Mouse (Mus musculus): ENCODE measurements around the gene Ubr2.

The Ubr2 gene

DNA sequence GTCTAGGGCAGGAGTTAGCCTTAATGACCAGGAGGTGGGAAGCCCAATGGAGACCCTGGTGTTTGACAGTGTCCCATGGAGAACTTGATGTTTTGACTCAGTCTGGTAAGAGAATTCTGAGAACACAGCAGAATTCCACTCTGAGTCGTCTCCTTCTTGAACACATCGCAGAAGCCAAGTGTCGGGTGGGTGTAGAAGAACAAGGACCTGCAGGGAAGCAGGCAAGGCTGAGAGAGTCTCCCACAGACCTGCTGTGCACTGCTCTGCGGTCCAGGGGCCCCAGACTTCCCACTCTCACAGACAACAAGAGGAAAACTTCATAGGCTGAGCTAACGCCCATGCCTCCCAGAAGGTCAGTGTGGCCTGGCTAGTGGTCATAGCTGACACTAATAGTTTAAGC is 82.6 kb downstream of the Ubr2 start:
- no peak for DNase-seq (ENCODE audit: low spot score)

DNA sequence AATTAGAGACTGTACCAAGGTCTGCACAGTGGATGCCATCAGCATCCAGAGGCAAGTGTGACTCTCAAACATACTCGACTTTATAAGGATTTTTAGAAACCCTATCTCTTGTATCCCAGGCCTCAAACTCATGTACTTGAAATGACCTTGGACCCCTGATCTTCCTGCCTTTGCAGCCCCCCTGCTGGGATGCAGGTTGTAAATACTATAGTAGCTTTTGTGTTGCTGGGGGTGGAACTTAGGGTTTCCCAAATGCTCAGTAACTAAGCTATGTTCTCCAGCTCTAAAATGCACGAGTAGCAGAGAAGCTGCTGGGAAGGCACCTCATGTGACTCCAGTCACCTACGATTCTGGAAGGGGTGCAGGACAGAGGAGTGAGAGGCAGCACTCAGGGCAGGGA is 83.4 kb downstream of the Ubr2 start:
- DNase-seq (ENCODE audit: low spot score): no peak

DNA sequence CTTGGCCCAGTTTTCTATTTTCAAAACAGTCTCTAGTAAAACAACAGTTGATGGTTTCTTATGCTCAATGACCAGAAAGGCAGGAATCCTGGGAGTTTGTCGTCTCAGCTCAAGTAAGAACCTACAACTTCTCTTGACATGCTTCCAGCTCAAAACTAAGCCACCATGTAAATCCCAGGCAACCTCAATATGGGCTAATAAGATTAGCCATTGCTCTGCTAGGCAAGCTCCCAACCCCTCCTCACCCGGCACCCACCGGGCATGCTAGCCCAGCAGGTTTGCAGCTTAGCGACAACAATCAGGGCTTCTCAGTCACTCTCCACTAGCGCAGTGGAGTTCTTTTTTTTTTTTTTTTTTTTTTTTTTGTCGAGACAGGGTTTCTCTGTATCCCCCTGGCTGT is 84.2 kb downstream of the Ubr2 start:
- no peak for DNase-seq (ENCODE audit: low spot score)

DNA sequence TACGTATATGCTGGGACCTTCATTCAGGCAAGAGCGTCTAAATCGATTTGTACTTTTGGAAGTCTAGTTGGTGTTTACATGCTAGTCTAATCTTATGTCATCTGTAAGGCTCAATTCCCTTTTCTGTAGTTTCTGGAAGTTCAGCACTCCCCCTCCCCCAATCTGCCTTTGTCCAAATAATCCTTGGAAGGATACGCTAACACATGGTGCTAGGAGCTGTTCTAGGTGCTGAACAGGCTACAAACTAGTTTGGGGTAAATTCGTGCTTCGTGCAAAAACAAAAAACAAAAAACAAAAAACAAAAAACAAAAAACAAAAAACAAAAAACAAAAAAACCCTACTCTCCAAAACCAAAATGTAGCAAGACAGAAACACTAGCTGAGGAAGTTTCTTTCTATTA is 89.5 kb downstream of the Ubr2 start:
- no peak for DNase-seq (ENCODE audit: low spot score)

DNA sequence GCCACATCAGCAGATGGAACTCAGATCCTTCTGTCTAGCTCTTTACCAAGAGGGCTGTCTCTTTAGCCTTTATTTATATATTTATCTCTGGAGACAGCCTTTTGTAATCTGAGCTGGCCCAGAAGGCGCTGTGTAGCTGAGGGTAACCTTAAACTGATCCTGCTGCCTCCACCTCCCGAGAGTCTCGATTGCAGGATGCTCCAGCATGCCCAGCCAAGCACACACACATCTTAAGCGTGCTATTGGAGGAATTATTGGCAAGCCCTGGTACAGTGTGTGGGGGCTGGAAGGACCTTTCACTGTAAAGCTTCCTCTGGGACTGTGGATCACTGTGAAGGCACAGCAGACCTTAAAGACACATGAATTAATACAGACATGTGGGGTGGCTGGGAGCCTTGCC is 91.4 kb downstream of the Ubr2 start:
- DNase-seq (ENCODE audit: low spot score): no peak

DNA sequence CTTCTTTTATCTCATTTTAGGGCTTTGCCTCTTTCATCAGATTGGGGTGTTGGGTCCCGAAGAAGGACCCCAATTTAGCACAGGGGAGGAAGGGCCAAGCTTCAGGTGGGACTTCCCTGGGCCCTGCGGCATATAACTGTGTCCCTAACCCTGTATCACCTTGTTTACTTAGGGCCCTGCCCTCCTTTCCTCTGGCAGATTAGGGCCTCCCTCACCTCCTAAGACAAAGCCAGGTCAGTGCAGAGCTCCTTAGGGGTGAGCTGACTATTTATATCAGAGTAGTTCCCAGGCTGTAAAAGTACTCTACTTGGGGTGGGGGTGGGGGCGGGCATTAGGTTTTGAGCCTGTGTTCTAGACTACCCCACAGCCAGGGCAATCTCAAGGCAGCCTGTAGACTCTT is 95.2 kb downstream of the Ubr2 start:
- DNase-seq (ENCODE audit: low spot score): no peak

DNA sequence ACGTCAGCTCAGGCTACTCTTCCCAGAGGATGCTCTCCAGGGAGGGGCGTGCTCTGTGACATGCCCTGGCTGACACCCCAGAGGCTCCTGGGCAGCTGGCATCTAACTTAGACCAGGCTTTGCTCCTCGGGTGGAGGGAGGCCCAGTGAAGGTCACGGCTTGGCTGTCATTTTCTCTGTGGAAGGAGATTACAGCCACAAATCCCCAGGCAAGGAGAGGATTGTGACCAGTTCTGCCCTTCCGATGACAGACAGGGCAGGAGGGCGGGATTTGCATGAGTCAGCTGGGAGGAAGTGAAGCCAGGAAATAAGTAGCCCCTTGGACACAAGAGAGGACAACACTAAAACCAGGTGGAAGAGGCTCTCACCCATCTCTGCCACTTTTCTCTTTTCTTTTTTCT is 98.0 kb downstream of the Ubr2 start:
- peak; percentile 27 for DNase-seq (ENCODE audit: low spot score)

DNA sequence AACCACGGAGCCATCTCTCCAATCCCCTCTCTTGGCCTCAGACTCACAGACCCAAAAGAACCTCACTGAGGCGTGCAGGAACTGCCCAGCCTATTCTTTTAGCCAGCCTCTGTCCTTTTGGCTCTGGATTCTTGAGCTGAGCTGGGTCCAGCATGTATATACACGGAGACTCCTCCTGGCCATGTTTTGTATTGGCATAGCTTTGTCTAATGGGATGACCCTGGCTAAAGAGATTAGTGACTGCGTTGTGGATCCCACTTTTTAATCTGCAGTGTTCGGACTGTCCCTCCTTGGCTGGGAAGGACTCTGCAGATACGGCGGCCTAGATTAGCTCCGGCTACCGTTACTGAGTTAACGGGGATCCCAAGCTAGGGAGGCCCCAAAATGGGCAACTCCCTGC is 100.2 kb downstream of the Ubr2 start, which contains the start of gene Prph2:
Prph2 (plus strand) TSS at position 274 of the 400 bp plus-strand sequence.
- no peak for DNase-seq (ENCODE audit: low spot score)

DNA sequence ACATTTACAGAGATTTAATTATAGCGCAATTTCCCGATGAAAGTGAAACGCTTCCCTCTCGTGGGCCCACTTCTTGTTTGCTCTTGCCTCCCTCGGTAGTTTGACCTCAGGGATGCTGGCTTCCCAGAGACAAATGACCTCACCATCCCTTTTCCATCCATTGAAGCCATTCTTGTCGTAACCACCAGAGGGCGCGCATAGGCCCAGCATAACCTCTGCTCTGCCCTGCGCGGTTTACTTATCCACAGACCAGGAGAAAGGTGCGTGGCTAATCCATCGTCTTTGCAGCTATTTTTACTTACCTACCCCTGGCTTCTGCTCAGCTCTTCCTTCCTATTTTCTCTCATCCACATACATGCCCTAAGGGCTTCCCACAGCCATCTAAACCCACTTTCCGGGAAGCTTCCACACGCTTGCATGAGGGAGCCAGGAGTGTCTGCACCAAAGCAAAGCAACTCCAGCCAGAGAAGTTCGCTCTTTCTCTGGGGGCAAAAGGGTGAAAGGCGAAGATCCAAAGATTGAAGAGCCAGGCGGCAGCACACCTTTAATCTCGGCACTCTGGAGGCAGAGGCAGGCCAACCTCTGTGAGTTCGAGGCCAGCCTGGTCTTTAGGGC is 106.4 kb downstream of the Ubr2 start:
- peak; percentile 90 for DNase-seq (ENCODE audit: low spot score)

DNA sequence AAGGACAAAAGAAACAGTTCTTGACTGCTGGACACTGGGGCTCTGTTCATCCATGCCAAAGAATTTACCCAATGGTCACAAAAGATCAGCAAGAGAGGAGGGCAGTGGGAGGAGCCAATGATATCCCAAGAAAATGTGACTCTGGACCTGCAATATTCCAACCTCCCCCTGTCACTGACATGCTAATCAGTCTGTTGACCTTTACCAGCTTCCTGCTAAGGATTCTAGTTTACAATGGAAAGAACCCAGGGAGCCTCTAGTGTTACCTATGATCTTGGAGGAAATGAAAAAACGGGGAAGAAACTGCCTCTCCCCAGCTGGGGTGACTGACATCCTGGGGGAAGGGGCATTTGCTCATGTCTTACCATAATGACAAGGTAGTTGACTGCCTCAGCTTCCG is 109.4 kb downstream of the Ubr2 start:
- no peak for DNase-seq (ENCODE audit: low spot score)

DNA sequence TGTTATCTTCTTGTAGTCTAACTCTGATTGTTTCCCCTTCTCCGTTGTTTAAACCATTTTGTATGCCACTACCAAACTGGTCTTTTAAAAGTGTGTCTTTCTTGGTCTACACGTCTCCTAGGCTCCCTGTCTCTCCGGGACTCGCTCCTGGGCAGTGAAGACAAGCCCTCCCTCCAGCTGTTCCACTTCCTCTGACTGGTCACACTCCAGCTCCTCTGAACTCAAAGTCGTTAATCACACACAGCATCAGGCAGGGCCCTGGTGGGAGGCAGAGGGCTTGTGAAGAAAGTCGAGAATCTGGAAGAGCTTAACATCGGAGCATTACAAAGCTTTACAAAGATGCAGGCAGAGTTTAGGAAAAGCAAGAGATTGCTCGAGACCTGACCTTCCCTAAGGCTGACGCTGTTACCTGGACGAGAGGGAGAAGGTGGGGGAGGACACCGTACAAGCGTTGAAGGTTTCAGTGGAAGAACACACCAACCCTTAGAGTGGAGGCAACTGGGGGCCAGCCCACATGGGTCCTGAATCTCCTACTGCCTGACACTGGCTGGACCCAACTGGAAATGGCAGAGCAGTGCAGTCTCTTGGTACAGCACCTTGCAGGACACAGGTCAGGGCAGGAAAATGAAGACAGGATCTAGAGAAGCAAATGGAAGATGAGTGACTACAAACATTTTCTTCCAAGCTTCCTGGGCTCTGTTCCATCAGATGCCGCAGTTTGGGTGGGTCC is 113.0 kb downstream of the Ubr2 start:
- no peak for DNase-seq (ENCODE audit: low spot score)

DNA sequence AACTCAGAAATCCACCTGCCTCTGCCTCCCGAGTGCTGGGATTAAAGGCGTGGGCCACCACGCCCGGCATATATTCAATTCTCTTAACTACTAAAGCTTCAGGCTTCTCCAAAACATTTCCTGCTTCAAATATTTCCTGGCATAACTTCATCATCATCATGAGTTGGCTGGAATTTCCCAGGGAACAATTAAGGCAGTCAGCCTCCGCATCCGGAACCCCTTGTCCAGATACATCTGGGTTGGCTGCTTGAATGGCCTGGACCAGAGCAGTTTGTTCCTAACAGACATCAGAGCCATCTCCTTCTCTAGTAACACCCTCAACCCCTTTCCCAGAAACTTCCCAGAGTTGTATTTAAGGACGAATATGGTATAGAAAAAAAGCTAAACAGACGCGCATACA is 114.9 kb downstream of the Ubr2 start:
- DNase-seq (ENCODE audit: low spot score): no peak

DNA sequence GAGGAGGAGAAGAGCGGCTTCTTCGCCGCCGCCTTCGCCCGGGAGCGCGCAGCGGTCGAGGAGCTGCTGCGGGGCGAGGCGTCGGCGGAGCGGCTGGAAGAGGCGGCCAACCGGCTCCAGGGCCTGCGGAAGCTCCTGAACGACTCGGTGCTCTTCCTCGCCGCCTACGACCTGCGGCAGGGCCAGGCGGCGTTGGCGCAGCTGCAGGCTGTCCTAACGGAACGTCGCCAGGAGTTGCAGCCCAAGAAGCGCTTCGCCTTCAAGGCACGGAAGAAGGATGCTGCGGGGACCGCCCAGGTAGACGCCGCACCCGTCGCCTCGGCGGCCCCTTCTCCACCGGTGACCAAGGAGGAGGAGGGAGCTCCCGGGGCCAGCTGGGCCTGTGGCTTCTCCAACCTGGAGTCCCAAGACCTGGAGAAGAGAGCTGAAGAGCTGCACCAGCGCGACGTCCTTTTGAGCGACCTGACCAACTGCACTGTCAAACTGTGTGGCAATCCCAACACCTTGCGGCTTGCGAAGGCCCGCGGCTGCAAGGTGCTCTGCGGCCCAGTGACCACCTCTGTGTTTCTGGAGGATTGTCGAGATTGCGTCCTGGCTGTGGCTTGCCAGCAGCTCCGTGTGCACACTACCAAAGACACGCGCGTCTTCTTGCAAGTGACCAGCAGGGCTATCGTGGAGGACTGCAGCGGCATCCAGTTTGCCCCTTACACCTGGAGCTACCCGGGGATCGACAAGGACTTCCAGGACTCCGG is 119.3 kb downstream of the Ubr2 start:
- DNase-seq (ENCODE audit: low spot score): peak; percentile 51

DNA sequence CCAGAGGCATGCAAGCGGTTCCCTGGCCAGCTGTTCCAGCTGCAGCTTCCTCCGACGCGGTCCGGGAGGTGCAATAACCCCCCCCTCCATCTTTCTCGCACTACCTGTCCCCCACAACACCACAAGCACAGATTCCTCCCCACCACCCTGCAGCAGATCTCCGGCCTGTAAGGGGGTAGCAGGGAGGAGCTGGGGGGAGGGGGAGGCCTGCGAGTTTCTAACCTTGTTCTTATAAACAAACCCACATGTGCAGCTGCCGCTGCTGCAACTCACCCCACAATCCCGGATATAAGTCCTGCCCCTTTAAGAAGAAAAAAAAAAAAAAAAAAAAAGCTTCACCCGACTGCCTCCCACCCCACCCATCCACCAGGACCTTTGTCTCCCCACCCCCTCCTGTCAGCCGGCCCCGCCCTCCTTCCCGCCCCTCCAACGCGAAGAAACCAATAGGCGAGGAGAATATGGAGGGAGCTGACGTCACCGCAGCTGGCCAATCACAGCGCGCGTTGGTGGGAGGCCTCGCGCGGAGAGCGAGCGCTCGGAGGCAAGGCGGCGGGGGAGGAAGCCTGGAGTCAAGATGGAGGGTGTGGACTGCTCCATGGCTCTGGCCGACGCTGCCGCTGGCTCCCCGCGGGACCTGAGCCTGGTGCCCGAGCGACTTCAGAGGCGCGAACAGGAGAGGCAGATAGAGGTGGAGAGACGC is 120.1 kb downstream of the Ubr2 start, which contains the start of gene Tbcc:
Tbcc (plus strand) TSS at position 569 of the 700 bp plus-strand sequence.
- DNase-seq (ENCODE audit: low spot score): peak; percentile 99

DNA sequence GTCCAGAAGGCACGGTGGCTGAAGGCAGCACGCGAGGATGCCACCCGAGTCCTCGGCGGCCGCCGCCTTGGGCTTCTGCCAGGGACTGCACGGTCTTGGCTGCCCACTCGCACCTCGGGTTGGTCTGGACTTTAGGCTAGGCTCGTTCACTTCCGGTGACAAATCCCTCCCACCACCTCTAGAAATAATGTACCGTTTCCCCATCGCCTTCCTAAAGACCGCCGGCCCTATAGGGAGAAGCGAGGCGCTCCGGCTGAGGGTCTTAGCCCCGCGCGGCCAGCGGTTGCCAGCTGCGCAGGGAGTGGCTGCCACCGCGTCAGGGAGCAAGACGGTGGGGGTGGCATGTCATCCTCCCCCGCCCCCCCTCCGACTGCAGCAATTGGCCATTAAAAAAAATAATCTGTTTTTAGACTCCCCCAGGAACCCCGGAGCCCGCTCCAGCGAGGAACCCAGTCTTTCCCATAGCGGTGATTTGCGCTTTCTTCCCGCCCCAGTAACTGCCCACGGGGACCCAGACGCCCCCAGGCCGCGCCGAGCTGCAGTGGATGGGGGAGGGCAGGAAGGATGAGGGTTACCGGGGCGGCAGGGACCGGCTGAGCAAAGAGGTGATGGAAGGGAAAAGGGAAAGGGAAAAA is 120.8 kb downstream of the Ubr2 start:
- DNase-seq (ENCODE audit: low spot score): peak; percentile 85

DNA sequence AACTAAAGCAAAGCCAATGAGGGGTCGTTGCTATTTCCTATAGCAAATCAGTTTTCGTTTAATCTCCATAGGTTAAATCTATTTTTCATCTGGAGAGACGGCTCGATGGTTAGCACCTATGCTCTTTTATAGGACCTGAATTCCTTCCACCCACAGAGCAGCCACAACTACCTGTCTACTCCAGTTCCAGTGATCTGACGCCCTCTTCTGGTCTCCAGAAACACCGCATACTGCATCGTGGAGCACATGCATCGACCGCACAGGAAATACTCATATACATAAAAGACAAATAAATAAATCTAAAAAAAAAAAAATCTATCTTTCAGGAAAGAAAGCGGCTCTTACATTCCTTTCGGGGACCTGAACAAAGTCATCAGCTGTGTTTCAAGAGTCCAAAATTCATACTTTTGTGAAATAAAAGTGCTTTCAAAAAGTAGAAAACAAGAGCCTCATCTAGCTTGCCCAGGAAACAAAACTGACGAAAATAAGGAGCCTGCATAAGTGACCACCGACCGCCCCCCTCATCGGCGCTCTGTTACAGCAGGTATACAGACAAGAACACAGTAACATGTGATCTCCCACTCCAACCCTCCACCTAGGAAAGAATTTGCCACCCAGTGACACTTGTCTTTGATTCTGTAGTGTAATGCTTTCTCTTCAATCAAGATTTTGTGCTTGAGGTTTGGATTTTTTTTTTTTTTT is 121.7 kb downstream of the Ubr2 start:
- DNase-seq (ENCODE audit: low spot score): peak; percentile 36

DNA sequence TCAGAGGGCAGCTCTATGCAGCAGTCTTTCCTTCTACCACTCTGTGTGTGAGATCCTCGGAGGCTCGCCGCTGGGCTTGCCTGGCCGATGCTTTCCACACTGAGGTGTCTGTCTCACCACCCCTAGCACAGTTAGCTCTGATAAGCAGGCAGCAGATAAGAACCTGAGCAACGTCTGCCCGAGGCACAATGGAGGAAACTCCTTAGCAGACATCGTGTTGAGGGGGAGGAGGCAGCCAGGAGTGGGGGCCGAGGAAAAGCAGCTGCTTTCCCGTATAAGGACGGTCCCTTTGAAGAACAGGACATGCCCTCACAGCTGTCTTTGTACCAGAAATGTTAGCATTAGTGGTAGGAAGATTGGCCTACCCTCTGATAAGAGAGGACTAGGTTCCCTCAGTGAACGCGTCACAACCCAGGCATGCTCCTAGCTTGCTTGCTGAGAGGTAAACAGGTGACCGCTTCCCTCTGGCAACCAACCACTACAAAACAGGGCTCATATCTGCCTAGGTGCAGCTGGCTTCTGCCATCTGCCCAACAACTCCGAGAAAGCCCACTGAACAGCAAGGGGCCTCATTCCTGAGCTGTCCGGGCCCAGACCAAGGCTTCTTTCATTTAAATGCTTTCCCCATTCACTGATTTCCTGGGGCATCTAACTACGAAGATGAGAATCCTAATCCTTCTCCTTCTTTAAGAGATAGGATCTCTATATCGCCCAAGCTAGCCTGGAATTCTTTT is 124.3 kb downstream of the Ubr2 start:
- no peak for DNase-seq (ENCODE audit: low spot score)

DNA sequence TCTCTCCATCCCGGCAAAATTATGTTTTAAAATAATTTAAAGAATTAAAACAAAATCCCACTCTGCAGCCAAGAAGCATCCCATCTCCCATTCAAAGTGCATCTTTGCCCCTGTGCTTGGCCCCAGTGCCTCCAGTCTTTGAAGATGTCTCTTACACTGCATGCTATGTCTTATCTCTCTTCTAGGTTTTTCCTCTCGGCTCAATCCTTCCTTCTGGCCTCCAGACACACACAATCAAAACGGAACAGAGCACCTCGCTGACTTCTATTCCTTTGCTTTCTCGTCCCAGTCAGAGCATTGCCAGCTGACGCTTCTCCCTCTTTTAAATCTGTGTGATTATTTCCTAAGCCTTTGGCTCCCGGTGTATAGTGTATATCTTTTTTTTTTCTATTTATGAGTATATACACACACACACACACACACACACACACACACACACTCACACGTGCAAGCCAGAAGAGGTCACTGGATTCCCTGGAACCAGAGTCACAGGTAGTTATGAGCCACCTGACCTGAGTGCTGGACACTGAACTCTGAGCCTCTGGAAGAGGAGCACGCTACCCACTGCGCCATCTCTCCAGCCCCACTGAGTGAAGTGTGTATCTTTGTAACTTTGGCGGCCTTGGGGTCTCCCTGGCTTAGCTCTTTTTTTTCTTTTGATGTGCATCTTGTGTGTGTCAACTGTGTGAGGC is 125.0 kb downstream of the Ubr2 start:
- DNase-seq (ENCODE audit: low spot score): no peak

DNA sequence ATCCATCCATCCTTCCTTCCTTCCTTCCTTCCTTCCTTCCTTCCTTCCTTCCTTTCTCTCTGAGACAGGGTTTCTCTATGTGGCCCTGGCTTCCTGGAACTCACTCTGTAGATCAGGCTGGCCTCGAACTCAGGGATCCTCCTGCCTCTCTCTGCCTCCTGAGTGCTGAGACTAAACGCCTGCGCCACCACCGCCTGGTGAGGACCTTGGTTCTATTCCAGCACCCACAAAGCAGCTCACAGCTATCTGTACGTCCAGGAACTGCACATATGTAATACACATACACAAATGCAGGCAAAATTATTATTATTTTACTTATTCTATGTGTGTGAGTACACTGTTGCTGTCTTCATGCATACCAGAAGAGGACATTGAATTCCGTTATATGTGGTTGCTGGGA is 125.6 kb downstream of the Ubr2 start:
- DNase-seq (ENCODE audit: low spot score): no peak

DNA sequence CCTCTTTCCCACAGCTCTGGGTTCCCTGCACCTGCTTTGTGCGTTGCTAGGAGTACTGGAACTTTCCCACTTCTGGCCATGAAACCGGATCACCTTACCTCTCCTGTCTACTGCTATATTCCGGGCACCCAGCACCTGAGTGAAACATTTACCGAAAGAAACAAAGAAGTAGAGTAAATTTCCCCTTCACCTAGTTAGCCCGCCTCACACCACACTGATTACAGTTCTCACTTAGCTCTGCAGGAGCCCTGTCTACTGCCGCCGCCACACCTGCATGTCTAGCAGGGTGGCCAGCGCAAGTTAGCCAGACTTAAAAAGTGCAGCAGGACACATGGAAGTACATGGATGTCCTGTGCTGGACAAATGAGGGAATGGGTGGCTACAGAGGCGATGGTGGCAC is 127.2 kb downstream of the Ubr2 start:
- no peak for DNase-seq (ENCODE audit: low spot score)
